7 mouse cellular contexts compared by ENCODE assay signal in the genomic region with DNA sequence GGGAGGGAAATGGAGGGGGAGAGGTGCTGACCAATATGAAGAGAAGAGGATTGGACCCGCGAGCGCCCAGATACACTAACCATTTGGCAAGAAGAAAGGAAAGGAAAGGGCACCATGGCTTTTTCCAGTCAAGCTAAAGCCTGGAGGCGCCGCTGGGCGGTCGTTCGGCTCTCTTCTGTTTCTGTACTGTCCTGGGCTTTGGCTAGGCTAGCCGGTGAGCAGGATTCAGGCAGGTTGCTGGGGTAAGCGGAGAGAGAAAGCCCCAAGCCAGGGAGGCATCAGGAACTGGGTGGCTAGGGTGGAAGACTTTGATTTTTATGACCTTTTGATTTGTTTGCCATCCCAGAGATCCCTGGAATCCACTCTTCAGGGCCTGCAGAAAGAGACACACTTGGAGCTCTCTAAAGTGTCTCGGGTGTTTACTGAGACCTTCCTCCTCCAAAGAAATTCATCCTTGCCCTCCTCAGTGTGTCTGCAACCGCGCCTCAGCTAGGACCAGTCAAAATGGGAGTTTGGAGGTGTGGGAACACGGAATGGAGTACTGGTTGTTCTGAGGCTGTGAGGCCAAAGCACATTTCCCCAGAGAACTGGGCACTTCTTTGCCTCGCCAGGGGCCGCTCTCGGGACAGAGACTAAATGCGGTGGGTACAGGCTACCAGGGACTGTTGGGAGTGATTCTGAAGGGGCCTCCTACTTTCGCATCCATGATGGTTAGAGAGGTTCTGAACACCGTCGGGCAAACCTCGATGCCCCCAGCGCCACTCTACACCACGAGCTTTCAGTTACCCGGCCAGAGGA. TPM values are rescaled to one million over a fixed set of nuclear protein-coding genes. Genes with fewer than 3 reads are reported as not detected.
DNase-seq lines count a peak whose midpoint lies in the region; ATAC-seq lines count a peak whose summit lies in the region.

No protein-coding gene starts in this region.

- peak overlapping the region; percentile 81 for H3K4me3 ChIP-seq in megakaryocyte, embryonic 14.5 days (replicated peaks)
- H3K4me3 ChIP-seq in forebrain, embryonic 10.5 days = peak overlapping the region; percentile 88
- no peak overlapping the region for H3K4me3 ChIP-seq in liver, embryonic 16.5 days (ENCODE audit: low read depth, low read length)

- peaks cover 99% of the 10 kb centered on the region for H3K27me3 ChIP-seq in megakaryocyte, embryonic 14.5 days (replicated peaks)
- peaks cover 99% of the 10 kb centered on the region for H3K27me3 ChIP-seq in forebrain, embryonic 10.5 days (ENCODE audit: poor library complexity, severe bottlenecking)
- peaks cover 100% of the 10 kb centered on the region for H3K27me3 ChIP-seq in liver, embryonic 16.5 days (ENCODE audit: control insufficient read depth, insufficient read depth, low read depth, low read length)

- WGBS in forebrain, embryonic 10.5 days = 2% methylated on average over 25 of the region's 25 CpGs
- 2% methylated on average over 25 of the region's 25 CpGs for WGBS in liver, embryonic 16.5 days (ENCODE audit: insufficient replicate concordance)

- H3K4me1 ChIP-seq in megakaryocyte, embryonic 14.5 days = peaks cover 83% of the 10 kb centered on the region
- H3K4me1 ChIP-seq in forebrain, embryonic 10.5 days = peaks cover 93% of the 10 kb centered on the region
- H3K4me1 ChIP-seq in liver, embryonic 16.5 days (ENCODE audit: control insufficient read depth, low read depth, low read length) = peaks cover 10% of the 10 kb centered on the region

- no peak for ATAC-seq in megakaryocyte, adult 5-6 weeks (ENCODE audit: poor library complexity, severe bottlenecking)
- no peak for ATAC-seq in liver, embryonic 16.5 days (ENCODE audit: low read depth)
- ATAC-seq in monocyte, adult 5-6 weeks (replicated peaks; ENCODE audit: insufficient number of reproducible peaks, low FRiP score, low TSS enrichment, poor library complexity, severe bottlenecking) = no peak

- H3K27ac ChIP-seq in forebrain, embryonic 10.5 days = peak overlapping the region; percentile 99
- H3K27ac ChIP-seq in liver, embryonic 16.5 days (ENCODE audit: low read length) = no peak overlapping the region

- H3K4me2 ChIP-seq in liver, embryonic 16.5 days (ENCODE audit: low read depth, low read length) = peak overlapping the region; percentile 4; the same call in 1 of the 2 replicates

- H3K9ac ChIP-seq in liver, embryonic 16.5 days (ENCODE audit: low read depth, low read length) = no peak overlapping the region

- peak; percentile 54 for DNase-seq in forebrain, embryonic 10.5 days (ENCODE audit: extremely low spot score, low spot score)
- no peak for DNase-seq in MN1 (ENCODE audit: low spot score)
- no peak for DNase-seq in right cerebral cortex, adult 18-20 months

- peaks cover 17% of the 10 kb centered on the region for H3K9me3 ChIP-seq in megakaryocyte, embryonic 14.5 days
- H3K9me3 ChIP-seq in forebrain, embryonic 10.5 days = no peaks in the 10 kb centered on the region
- no peaks in the 10 kb centered on the region for H3K9me3 ChIP-seq in liver, embryonic 16.5 days (replicated peaks; ENCODE audit: control insufficient read depth, low read length)

- H3K36me3 ChIP-seq in megakaryocyte, embryonic 14.5 days (replicated peaks; ENCODE audit: low read length) = no peaks in the 10 kb centered on the region
- peaks cover 11% of the 10 kb centered on the region for H3K36me3 ChIP-seq in forebrain, embryonic 10.5 days (replicated peaks)
- no peaks in the 10 kb centered on the region for H3K36me3 ChIP-seq in liver, embryonic 16.5 days (ENCODE audit: control insufficient read depth, insufficient read depth)

RNA-seq across cellular contexts. Expression of a gene that starts 3.3 kb away (rescaled TPM):
- polyA plus RNA-seq in megakaryocyte, embryonic 14.5 days (2012; ENCODE audit: insufficient read depth, low replicate concordance) = 0.15 TPM in 1 of 2 replicates, not detected in the other
- total RNA-seq in megakaryocyte, adult 5-6 weeks (2015) = not detected in 2 replicates
- total RNA-seq in megakaryocyte, adult 5-6 weeks (2017) = not detected in 2 replicates
- polyA plus RNA-seq in forebrain, embryonic 10.5 days (2016; fragmentation: Nextera tagmentation; extraction: Ambion mirVana) = 76.8 and 79.6 TPM in 2 replicates
- 0.04 and 0.08 TPM in 2 replicates for polyA plus RNA-seq in liver, embryonic 16.5 days (2015; fragmentation: Nextera tagmentation; extraction: Ambion mirVana)
- not detected in 3 replicates for total RNA-seq in monocyte, adult 5-6 weeks (2017)

Comparison
In these comparisons a context has a peak if more than half of its experiments do, and no peak if none do; other contexts are left out.
1. RNA of a gene that starts 3.3 kb away (polyA plus RNA-seq): 76.8 to 79.6 TPM in forebrain, embryonic 10.5 days; 0.15 TPM in megakaryocyte, embryonic 14.5 days and 0.04 to 0.08 TPM in liver, embryonic 16.5 days; every median in the first group is over 10 times any median in the second.